Mouse (Mus musculus) ES-E14 (cell line): Measurements from ENCODE around the gene Fbxo47.

Experiments
- CHD2 ChIP-seq: IDR thresholded peaks from 2 replicates; pipeline ENCODE4 v1.6.1; 2014; ENCODE audit warnings: mild to moderate bottlenecking, low read depth, low read length, inconsistent platforms
- MAFK ChIP-seq: IDR thresholded peaks from 2 replicates; pipeline ENCODE4 v1.6.1; 2014; ENCODE audit warnings: mild to moderate bottlenecking, low read depth, low read length, inconsistent platforms; ENCODE audit not compliant: insufficient read depth
- ZC3H11A ChIP-seq: IDR thresholded peaks from 2 replicates; pipeline ENCODE4 v1.6.1; 2012; ENCODE audit warnings: low read depth, mild to moderate bottlenecking, inconsistent platforms, low read length, borderline replicate concordance
- ZNF384 ChIP-seq: IDR thresholded peaks from 2 replicates; pipeline ENCODE4 v1.6.1; 2012; ENCODE audit warnings: low read depth, low read length, inconsistent platforms

DNA sequence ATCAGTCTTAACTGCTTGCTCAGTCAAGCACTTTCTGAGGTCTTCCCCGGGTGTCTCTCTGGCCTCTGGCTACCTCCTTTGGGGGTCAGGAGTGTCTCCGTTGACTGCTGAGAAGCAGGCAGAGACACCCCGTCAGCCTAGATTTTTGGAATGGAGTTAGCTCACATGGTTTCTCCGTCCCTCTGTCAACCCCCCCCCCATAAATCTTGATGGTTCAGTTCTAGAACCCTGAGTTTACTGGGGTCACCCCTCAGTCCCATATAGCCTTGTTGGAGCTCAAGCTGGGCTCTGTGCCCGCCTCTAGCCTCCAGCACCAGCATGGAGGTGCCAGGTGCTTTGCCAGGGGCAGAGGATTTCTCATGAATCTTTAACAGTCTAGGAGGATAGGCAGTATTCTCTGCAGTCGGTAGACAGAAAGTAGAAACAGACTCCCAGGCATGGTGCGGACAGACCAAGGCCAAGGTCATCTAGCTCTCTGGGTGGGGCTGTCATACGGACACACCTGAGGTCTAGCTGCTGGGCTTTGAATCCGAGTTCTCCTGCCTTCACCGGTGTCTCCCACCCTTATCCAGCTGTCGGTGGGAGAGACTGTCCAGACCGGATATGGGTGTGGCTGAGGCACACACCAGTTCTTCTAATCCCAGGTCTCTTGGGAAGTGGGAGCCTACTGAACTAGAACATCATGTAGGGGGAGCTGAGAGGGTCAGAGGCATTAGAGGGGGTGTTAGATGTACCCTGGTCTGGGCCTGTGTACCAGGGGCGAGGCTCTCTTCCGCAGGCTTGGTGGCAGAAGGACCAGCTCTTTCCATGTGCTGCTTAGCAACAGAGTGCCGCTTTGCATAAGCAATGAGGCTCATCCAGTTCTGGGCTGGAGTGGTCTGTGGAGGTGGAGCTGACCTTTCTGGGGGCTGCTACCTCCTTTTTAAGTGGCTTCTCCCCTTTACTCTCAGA, 78.0 kb downstream of the Fbxo47 start:
- TF ChIP-seq ZNF384 = no peak
- no peak for TF ChIP-seq MAFK
- 0 out of 2 replicates have a peak, but pooled peaks have one; percentile 16 for TF ChIP-seq CHD2
- no peak for TF ChIP-seq ZC3H11A
